In genomic region chr5:5573749-5574317, GRCm38 (mm10) we compare ENCODE assay signal across 8 mouse cellular contexts. TPM values are rescaled to one million over a fixed set of nuclear protein-coding genes. Genes with fewer than 3 reads are reported as not detected.
DNase-seq lines count a peak whose midpoint lies in the region; ATAC-seq and TF ChIP-seq lines count a peak whose summit lies in the region.

TSS of gene Gm8773 (plus strand) at chr5:5573799.

- TF ChIP-seq EP300 in heart, postnatal 0 days (IDR thresholded peaks at IDR 0.05; ENCODE audit: low read depth) = no peak

- intact Hi-C loops in gastrocnemius, adult 2 months (cut with DNase I) = no loop called here

- no peak for TF ChIP-seq CTCF in gastrocnemius, adult 2 months (IDR thresholded peaks at IDR 0.05)
- TF ChIP-seq CTCF in cortical plate, adult 2 months (IDR thresholded peaks at IDR 0.05; ENCODE audit: extremely low read depth, insufficient read depth, low read length) = no peak
- TF ChIP-seq CTCF in heart, postnatal 0 days (IDR thresholded peaks at IDR 0.05; ENCODE audit: low read depth) = no peak
- no peak for TF ChIP-seq CTCF in thymus, adult 2 months (IDR thresholded peaks at IDR 0.05; ENCODE audit: borderline replicate concordance, control insufficient read depth, extremely low read depth, insufficient read depth, low read length, poor library complexity)

- H3K4me2 ChIP-seq in heart, postnatal 0 days (ENCODE audit: low read depth, low read length) = peak within 1 kb of the TSS; percentile 61
- peak within 1 kb of the TSS; percentile 69 for H3K4me2 ChIP-seq in limb, embryonic 14.5 days (replicated peaks; ENCODE audit: low read depth, low read length, severe bottlenecking)
- H3K4me2 ChIP-seq in neural tube, embryonic 15.5 days = peak within 1 kb of the TSS; percentile 91

- peak; percentile 24 for DNase-seq in gastrocnemius, adult 2 months
- no peak for DNase-seq in gastrocnemius, postnatal 25 days
- peak; percentile 27 for DNase-seq in A20 (ENCODE audit: low read depth, low spot score)
- peak; percentile 27 for DNase-seq in heart, postnatal 0 days (ENCODE audit: low spot score)
- DNase-seq in limb, embryonic 14.5 days (ENCODE audit: low spot score) = no peak
- DNase-seq in thymus, adult 2 months = no peak

- H3K9ac ChIP-seq in heart, postnatal 0 days (replicated peaks; ENCODE audit: low read depth, low read length) = 0 out of 2 replicates have a peak within 1 kb of the TSS, but pooled peaks have one; percentile 23
- peak within 1 kb of the TSS; percentile 47 for H3K9ac ChIP-seq in limb, embryonic 14.5 days (ENCODE audit: low read depth, low read length, severe bottlenecking)
- peak within 1 kb of the TSS; percentile 55 for H3K9ac ChIP-seq in neural tube, embryonic 15.5 days (replicated peaks)

- TF ChIP-seq POLR2A in cortical plate, adult 2 months (IDR thresholded peaks at IDR 0.05; ENCODE audit: extremely low read depth, insufficient read depth, low read length) = no peak
- TF ChIP-seq POLR2A in limb, embryonic 14.5 days (IDR thresholded peaks at IDR 0.05; ENCODE audit: borderline replicate concordance, extremely low read depth, insufficient read depth, insufficient read length) = no peak
- no peak for TF ChIP-seq POLR2A in thymus, adult 2 months (IDR thresholded peaks at IDR 0.05; ENCODE audit: control insufficient read depth, extremely low read depth, insufficient read depth, low read length, poor library complexity)

- under 1% methylated on average over 24 of the region's 24 CpGs for WGBS in heart, postnatal 0 days
- WGBS in limb, embryonic 14.5 days = 2% methylated on average over 22 of the region's 24 CpGs
- under 1% methylated on average over 24 of the region's 24 CpGs for WGBS in neural tube, embryonic 15.5 days
- 3% methylated on average over 24 of the region's 24 CpGs for WGBS in thymus, adult 2 months

- peaks cover 11% of the 10 kb centered on the region; the same call in 1 of the 2 replicates for H3K27me3 ChIP-seq in heart, postnatal 0 days (ENCODE audit: control insufficient read depth, insufficient read depth, low read length)
- H3K27me3 ChIP-seq in limb, embryonic 14.5 days (ENCODE audit: control insufficient read depth, insufficient read depth, low read length) = no peaks in the 10 kb centered on the region; the same call in 1 of the 2 replicates
- no peaks in the 10 kb centered on the region for H3K27me3 ChIP-seq in neural tube, embryonic 15.5 days (replicated peaks)
- H3K27me3 ChIP-seq in thymus, adult 2 months (ENCODE audit: control insufficient read depth, insufficient read depth, low read length) = no peaks in the 10 kb centered on the region

- H3K4me1 ChIP-seq in cortical plate, adult 2 months (ENCODE audit: control insufficient read depth, insufficient read depth, low read length) = no peaks in the 10 kb centered on the region
- H3K4me1 ChIP-seq in heart, postnatal 0 days (ENCODE audit: control insufficient read depth, insufficient read depth) = no peaks in the 10 kb centered on the region
- no peaks in the 10 kb centered on the region for H3K4me1 ChIP-seq in limb, embryonic 14.5 days (ENCODE audit: control insufficient read depth, insufficient read depth, low read length)
- 0 out of 2 replicates have a peak, but pooled peaks cover 3% of the 10 kb centered on the region for H3K4me1 ChIP-seq in neural tube, embryonic 15.5 days
- no peaks in the 10 kb centered on the region for H3K4me1 ChIP-seq in thymus, adult 2 months (replicated peaks; ENCODE audit: control insufficient read depth, insufficient read depth, low read length)

- H3K4me3 ChIP-seq in gastrocnemius, adult 2 months = peak within 1 kb of the TSS; percentile 65
- peak within 1 kb of the TSS; percentile 53 for H3K4me3 ChIP-seq in cortical plate, adult 2 months (ENCODE audit: insufficient read depth, low read length)
- peak within 1 kb of the TSS; percentile 39 for H3K4me3 ChIP-seq in heart, postnatal 0 days (ENCODE audit: low read depth, low read length)
- peak within 1 kb of the TSS; percentile 44 for H3K4me3 ChIP-seq in limb, embryonic 14.5 days (replicated peaks; ENCODE audit: low read length)
- H3K4me3 ChIP-seq in neural tube, embryonic 15.5 days (replicated peaks) = peak within 1 kb of the TSS; percentile 49
- H3K4me3 ChIP-seq in thymus, adult 2 months (ENCODE audit: control insufficient read depth, insufficient read depth, low read length) = no peak within 1 kb of the TSS

- H3K9me3 ChIP-seq in heart, postnatal 0 days (replicated peaks; ENCODE audit: control insufficient read depth, low read length) = no peaks in the 10 kb centered on the region
- H3K9me3 ChIP-seq in limb, embryonic 14.5 days (ENCODE audit: control insufficient read depth, low read length) = no peaks in the 10 kb centered on the region
- H3K9me3 ChIP-seq in neural tube, embryonic 15.5 days (replicated peaks) = no peaks in the 10 kb centered on the region

- H3K36me3 ChIP-seq in heart, postnatal 0 days (replicated peaks; ENCODE audit: control insufficient read depth, insufficient read depth, low read length) = no peaks in the 10 kb centered on the region
- H3K36me3 ChIP-seq in limb, embryonic 14.5 days (ENCODE audit: control insufficient read depth, insufficient read depth, low read length) = no peaks in the 10 kb centered on the region
- no peaks in the 10 kb centered on the region for H3K36me3 ChIP-seq in neural tube, embryonic 15.5 days
- H3K36me3 ChIP-seq in thymus, adult 2 months (ENCODE audit: control insufficient read depth, insufficient read depth, low read length) = no peaks in the 10 kb centered on the region

- no peak for ATAC-seq in heart, postnatal 0 days (ENCODE audit: insufficient read depth, low read depth)
- ATAC-seq in limb, embryonic 14.5 days (ENCODE audit: low FRiP score, low read depth) = no peak
- peak; percentile 89 for ATAC-seq in neural tube, embryonic 15.5 days (ENCODE audit: low FRiP score)

- no peak within 1 kb of the TSS for H3K27ac ChIP-seq in gastrocnemius, adult 2 months
- H3K27ac ChIP-seq in cortical plate, adult 2 months (ENCODE audit: insufficient read depth, low read length) = no peak within 1 kb of the TSS
- no peak within 1 kb of the TSS for H3K27ac ChIP-seq in heart, postnatal 0 days (ENCODE audit: low read depth)
- H3K27ac ChIP-seq in limb, embryonic 14.5 days (replicated peaks; ENCODE audit: low read depth, low read length) = no peak within 1 kb of the TSS
- H3K27ac ChIP-seq in neural tube, embryonic 15.5 days (replicated peaks) = no peak within 1 kb of the TSS
- no peak within 1 kb of the TSS for H3K27ac ChIP-seq in thymus, adult 2 months (ENCODE audit: control insufficient read depth, insufficient read depth, low read length)

RNA-seq across cellular contexts. Expression of gene Gm8773, which starts in this region (rescaled TPM):
- not detected for total RNA-seq in gastrocnemius, adult 2 months (2021)
- not detected for total RNA-seq in gastrocnemius, postnatal 25 days (2021)
- polyA plus RNA-seq in cortical plate, adult 2 months (2012; rRNA removed) = 0.30 and 0.35 TPM in 2 replicates
- not detected in 2 replicates for total RNA-seq in heart, postnatal 0 days (2014; rRNA removed; ENCODE audit: low replicate concordance)
- polyA plus RNA-seq in heart, postnatal 0 days (2015; fragmentation: Nextera tagmentation; extraction: Ambion mirVana) = 0.26 and 0.51 TPM in 2 replicates
- 0.69 and 0.77 TPM in 2 replicates for polyA plus RNA-seq in limb, embryonic 14.5 days (2012; rRNA removed)
- polyA plus RNA-seq in limb, embryonic 14.5 days (2014; fragmentation: Nextera tagmentation; extraction: Ambion mirVana) = 1.1 and 1.4 TPM in 2 replicates
- 11.4 and 15.0 TPM in 2 replicates for polyA plus RNA-seq in neural tube, embryonic 15.5 days (2015; fragmentation: Nextera tagmentation; extraction: Ambion mirVana)
- polyA plus RNA-seq in thymus, adult 2 months (2012; rRNA removed) = 0.39 TPM in 1 of 2 replicates, not detected in the other

Comparison
In these comparisons a context has a peak if more than half of its experiments do, and no peak if none do; other contexts are left out.
1. Peak in DNase-seq and H3K4me3 ChIP-seq in gastrocnemius, adult 2 months; RNA of the gene not detected or under 1 TPM.
2. Peak in DNase-seq, H3K4me3 ChIP-seq, H3K9ac ChIP-seq and H3K4me2 ChIP-seq in heart, postnatal 0 days; RNA of the gene not detected or under 1 TPM.